Mouse (Mus musculus) c-Kit-negative CD71-positive TER-119-positive erythroid progenitor cells, embryonic 14.5 days (primary cell): ENCODE results near the gene Sdsl.

Experiments
- DNase-seq: peaks from one replicate; pipeline ENCODE4 v3.0.0-alpha.2; 2013; ENCODE audit warnings: low read depth, low spot score

Sdsl gene

DNA sequence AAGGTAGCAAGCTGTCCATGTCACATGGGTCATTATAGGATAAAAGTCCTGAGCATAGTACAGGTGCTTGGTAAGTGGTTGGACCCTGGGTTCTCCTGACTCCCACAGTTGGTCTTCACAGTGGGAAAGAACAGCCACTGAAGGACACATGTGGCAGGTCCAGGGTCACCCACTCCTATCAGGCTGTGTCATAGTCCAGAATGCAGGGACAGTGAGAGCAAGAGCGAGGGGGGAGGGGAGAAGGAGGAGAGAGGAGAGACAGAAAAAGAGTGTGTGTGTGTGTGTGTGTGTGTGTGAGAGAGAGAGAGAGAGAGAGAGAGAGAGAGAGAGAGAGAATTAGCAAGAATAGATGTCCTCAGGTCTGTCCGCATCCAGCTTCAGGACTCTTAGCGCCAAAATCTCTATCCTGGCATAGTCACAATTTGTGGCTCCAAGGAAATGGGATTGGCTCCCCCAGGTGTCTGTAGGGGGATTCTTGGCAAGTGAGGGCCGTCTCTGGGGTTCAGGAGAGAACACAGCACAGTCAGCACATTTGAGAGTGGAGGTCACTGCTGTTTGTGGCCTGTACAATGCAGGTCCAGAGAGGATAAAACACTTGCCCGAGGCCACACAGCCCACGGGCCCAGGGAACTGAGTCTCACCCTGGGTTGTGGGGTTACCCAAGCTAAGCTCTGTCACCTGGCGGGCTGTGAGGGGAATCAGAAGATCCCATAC lies 15.6 kb downstream of the Sdsl start:
- no peak for DNase-seq

GRCm38 (mm10) chr5:120456253-120456652 lies 16.4 kb downstream of the Sdsl start:
- DNase-seq = no peak

GRCm38 (mm10) chr5:120454756-120455337 lies 17.8 kb downstream of the Sdsl start:
- no peak for DNase-seq

GRCm38 (mm10) chr5:120447305-120447704 lies 25.3 kb downstream of the Sdsl start:
- DNase-seq = no peak

DNA sequence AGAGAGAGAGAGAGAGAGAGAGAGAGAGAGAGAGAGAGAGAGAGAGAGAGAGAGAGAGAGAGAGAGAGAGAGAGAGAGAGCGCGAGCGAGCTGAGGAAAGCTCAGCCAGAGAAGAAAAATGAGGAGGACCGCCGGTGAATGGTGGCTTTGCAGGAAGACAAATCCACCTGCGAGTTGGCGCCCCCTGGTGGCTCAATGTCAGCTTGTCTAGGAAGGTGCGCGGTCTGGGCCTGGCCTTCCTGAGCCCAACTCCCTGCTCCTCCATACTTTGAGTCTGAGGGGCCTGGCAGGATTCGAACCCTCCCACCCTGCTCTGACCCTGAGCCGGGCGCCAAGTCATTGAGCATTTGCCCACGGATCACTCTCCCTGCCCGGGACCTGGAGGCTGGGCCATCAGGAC lies 31.9 kb downstream of the Sdsl start:
- DNase-seq = peak; percentile 32

GRCm38 (mm10) chr5:120439887-120440670 lies 32.5 kb downstream of the Sdsl start:
- DNase-seq = no peak

DNA sequence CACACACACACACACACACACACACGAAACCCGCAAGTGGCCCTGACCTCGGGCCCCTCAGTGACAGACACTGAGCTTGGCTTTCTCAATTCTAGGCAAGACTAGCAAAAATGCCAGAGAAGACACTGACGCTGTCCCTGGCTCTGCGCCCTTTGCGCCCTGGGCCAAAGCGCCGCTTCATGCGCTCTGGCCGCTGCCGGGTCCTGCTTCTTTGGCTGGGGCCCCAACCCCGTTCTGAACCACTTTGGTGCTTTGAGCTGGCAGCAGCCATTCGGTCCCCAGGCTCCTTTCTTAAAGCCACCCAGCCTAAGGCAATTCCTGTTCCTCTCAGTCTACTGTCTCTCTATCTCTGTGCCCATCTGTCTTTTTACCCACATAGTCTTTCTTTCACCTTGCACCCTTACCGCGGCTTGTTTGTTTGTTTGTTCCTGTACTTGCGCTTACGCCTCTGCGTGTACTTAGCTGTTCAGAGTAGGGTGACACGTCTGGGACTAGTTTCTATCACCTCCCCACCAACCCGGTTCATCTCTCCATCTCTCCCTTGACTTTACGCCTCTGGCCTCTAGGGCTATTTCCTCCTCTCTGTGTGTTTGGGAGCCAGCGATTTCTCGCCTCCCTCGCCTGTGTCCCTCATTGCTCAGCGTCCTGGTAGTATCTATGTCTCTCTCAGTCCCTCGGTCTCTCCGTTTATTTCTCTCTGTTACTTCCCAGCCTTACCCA lies 33.5 kb downstream of the Sdsl start:
- DNase-seq = no peak

GRCm38 (mm10) chr5:120438469-120438868 lies 34.1 kb downstream of the Sdsl start:
- no peak for DNase-seq

DNA sequence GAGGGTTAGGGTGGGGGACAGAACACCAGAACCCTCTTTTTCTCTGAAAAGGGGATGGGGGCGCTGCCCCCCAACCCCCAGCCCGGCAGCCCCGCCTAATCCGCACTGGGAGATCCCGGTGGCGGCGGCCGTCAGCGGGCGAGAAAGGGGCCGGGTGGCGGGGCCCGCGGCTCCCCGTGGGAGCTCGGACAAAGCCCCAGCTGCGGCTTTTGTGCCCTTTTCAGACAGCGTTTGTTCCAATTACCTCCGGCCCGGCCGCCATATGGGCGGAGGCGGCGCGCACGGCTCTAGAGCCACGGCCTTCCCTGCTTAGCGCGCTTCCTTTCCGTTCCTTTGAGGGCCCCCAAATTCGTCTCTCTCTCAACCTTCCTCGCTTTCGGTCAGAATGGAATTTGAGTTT lies 34.6 kb downstream of the Sdsl start:
- no peak for DNase-seq

DNA sequence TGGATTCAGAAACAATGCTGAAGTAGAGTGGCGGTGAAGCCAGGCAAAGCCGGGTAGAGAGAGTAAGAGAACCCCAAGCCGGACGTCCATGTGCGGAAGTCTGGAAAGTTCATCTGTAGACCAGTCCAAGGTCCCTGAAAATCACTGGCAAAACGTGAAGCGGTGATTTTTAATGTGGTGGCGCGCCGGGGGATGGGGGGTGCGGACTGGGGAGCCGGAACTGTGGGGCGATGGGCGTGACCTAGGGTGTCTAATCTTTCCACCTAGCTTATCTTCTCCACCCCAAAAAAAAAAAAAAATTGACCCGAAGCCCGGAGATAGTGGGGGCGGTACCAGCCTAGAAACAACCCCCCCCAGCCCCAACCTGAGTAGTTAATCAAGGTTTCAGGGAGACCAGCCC lies 35.1 kb downstream of the Sdsl start:
- no peak for DNase-seq

DNA sequence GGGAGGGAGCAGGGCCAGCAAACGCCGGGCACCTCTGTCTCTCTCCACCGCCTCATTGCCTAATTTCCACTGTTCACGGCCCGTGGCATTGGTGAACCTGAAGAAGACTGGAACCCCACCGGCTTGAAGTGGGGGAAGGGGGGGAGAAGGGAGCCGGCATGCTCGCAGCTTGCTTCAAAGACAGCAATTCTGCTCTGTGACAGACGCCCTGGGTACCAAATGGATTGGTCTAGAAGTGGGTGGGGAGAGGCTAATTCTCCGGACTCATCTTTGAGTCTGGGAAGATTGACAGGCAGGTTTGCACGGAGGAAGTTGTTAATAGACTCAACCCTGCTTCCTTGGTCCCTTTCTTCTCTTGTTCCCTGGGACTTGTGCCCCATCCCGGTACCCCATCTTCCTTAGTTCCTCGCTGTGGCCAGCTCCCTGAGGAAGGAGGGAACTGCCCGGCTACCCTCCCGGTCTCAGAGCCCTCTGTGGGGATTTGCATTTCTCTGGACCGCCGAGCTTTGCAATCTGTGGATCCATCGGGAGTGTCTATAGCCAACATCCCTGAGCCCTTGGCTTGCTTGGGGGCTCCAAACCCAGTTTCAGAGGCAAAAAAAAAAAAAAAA lies 35.6 kb downstream of the Sdsl start:
- DNase-seq = no peak

DNA sequence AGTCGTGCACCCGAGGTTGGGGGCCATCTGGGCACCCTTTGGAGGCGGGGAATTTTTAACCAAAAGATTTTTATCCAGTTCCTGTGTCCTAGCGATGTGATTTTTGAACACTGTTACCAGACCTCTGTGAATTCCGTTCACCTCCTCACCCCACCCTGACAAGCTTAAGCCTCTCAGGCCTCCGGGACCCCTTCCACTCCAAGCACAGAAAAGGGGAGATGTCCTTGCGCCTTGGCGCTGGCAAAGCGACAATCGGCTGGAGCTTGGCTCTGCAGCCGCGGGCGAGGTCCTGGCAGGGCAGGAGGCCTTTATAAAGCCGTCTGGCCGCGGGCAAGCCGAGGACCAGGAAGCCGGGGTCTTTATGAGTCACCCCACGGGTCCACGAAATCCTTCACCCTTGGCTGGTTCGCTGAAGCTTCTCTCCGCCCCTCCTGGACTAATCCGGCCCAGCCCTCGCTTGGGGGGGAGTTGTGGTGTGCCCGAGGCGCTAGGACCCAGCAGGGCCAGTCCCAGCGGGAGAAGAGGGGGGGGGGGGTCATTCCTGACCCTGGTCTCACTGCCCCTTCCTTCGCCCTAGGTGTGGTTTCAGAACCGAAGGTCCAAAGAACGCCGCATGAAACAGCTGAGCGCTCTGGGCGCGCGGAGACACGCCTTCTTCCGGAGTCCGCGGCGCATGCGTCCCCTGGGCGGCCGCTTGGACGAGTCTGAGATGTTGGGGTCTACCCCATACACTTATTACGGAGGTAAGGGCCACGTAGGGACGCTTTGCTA lies 36.7 kb downstream of the Sdsl start:
- no peak for DNase-seq

- no peak for DNase-seq
Observed at GRCm38 (mm10) chr5:120435006-120435681, 37.5 kb downstream of the Sdsl start.

DNA sequence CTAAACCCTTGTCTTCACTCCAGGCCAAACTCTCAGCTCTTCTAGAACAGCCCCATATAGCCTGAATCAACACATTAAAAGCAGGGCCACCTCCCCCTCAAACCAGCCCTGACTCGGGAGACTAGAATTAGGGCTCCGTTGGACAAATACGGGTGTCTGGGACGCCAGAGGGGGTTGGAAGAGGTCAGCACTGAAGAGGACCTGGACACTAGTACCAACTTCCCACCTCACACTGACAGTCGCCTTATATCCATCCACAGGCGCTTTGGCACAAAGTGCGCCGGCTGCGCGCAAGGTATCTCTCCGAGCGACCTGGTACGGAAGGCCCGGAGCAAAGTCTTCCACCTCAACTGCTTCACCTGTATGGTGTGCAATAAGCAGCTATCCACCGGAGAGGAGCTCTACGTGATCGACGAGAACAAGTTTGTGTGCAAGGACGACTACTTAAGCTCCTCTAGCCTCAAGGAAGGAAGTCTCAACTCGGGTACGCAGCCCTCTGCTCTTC lies 38.3 kb downstream of the Sdsl start:
- DNase-seq = no peak

GRCm38 (mm10) chr5:120433135-120433760 lies 39.4 kb downstream of the Sdsl start:
- no peak for DNase-seq

- no peak for DNase-seq
Observed at GRCm38 (mm10) chr5:120432486-120433015, 40.1 kb downstream of the Sdsl start.

GRCm38 (mm10) chr5:120431649-120432485 lies 40.7 kb downstream of the Sdsl start, which contains the start of gene Lhx5:
Lhx5 (plus strand) TSS chr5:120431699.
- DNase-seq = no peak

GRCm38 (mm10) chr5:120431001-120431583 lies 41.5 kb downstream of the Sdsl start:
- DNase-seq = no peak
